Mouse (Mus musculus) ES-Bruce4 (cell line): ENCODE data around the gene Jmjd1c. TPM values are rescaled to one million over a fixed set of nuclear protein-coding genes. Genes with fewer than 3 reads are reported as not detected.

Source experiments
- H3K27ac ChIP-seq: 2 replicates; pipeline ENCODE4 v1.5.1; 2012; ENCODE audit warnings: low read length, inconsistent platforms; ENCODE audit not compliant: insufficient read depth
- H3K27me3 ChIP-seq: 2 replicates; pipeline ENCODE4 v1.6.1; 2012; ENCODE audit warnings: mild to moderate bottlenecking, low read length, inconsistent platforms; ENCODE audit not compliant: control insufficient read depth, poor library complexity, insufficient read depth, severe bottlenecking
- H3K36me3 ChIP-seq: 2 replicates; pipeline ENCODE4 v1.6.1; 2012; ENCODE audit warnings: inconsistent platforms, mild to moderate bottlenecking, low read length, moderate library complexity; ENCODE audit not compliant: control insufficient read depth, poor library complexity, insufficient read depth, severe bottlenecking
- H3K4me1 ChIP-seq: one replicate; pipeline ENCODE4 v1.8.1; 2011; ENCODE audit warnings: low read length; ENCODE audit not compliant: control insufficient read depth, insufficient read depth
- H3K4me3 ChIP-seq: 2 replicates; pipeline ENCODE4 v1.5.1; 2011; ENCODE audit warnings: low read depth, mild to moderate bottlenecking, low read length
- H3K9ac ChIP-seq: 2 replicates; pipeline ENCODE4 v1.6.1; 2012; ENCODE audit warnings: low read depth, mild to moderate bottlenecking, inconsistent platforms; ENCODE audit not compliant: poor library complexity, severe bottlenecking
- H3K9me3 ChIP-seq: replicated peaks from 2 replicates; pipeline ENCODE4 v1.6.1; 2012; ENCODE audit warnings: mild to moderate bottlenecking, low read length, inconsistent platforms; ENCODE audit not compliant: control insufficient read depth, poor library complexity, insufficient read depth, severe bottlenecking
- CTCF ChIP-seq: IDR thresholded peaks from one replicate; pipeline ENCODE4 v1.8.1; 2011; ENCODE audit warnings: low read depth, low read length
- EP300 ChIP-seq: IDR thresholded peaks from 2 replicates; pipeline ENCODE4 v1.6.1; 2011; ENCODE audit warnings: low read depth, low read length; ENCODE audit not compliant: insufficient read depth
- POLR2A ChIP-seq: IDR thresholded peaks from one replicate; pipeline ENCODE4 v1.8.1; 2011; ENCODE audit warnings: low read length; ENCODE audit not compliant: insufficient read depth
- polyA plus RNA-seq: library from polyadenylated mRNA; stranded (reverse); fragments of >200 nt; gene quantifications from 2 replicates; pipeline ENCODE4 v1.2.4, GENCODE M21; 2011; ENCODE audit warnings: low read depth; ENCODE audit not compliant: missing spikeins, insufficient read depth, insufficient read length

Jmjd1c gene
- polyA plus RNA-seq, 1 experiment = 141 TPM

DNA sequence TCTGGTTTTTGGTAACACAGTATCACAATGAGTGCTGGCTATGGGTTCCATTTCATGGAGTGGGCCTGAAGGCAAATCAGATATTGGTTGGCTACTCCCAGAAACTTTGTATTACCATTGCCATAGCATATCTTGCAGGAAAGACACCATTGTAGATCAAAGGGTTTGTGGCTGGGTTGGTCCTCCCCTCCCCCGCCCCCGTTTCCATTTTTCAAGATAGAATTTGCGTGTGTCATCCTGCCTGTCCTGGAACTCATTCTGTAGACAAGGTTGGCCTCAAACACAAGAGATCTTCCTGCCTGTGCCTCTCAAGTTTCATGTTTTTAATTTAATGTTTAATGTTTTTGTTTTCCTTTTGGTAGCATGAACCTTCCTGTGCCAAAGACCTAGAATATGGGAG, 98.1 kb downstream of the Jmjd1c start:
- no peak overlapping the region for H3K9ac ChIP-seq
- H3K27ac ChIP-seq = no peak overlapping the region
- TF ChIP-seq CTCF (no peak), POLR2A (no peak)
- H3K9me3 ChIP-seq = 0 out of 2 replicates have a peak, but pooled peaks cover 2% of the 10 kb centered on the region
- no peak overlapping the region for H3K4me3 ChIP-seq
- H3K27me3 ChIP-seq = no peaks in the 10 kb centered on the region
- H3K36me3 ChIP-seq = peaks cover 4% of the 10 kb centered on the region
- H3K4me1 ChIP-seq = no peaks in the 10 kb centered on the region

DNA sequence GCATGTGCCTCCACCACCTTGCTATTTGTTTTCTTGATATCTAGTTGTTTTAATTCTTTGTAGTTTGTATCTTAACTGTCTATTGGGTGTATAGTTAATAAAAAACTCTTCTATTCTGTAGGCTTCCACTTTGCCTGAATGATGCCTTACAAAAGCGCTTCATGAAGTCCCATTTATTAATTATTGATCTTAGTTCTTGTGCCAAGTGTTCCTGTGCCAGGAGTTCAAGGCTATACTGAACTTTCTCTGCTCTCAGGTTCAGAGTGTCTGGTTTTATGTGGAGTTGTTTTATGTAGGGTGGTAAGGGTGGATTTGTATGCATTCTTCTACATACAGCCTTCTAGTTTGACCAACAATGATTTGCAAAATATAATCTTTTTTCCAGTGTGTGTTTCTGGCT, 99.7 kb downstream of the Jmjd1c start:
- H3K9ac ChIP-seq = no peak overlapping the region
- H3K4me1 ChIP-seq = no peaks in the 10 kb centered on the region
- H3K27ac ChIP-seq = no peak overlapping the region
- peaks cover 4% of the 10 kb centered on the region for H3K36me3 ChIP-seq
- no peaks in the 10 kb centered on the region for H3K27me3 ChIP-seq
- TF ChIP-seq CTCF = no peak
- TF ChIP-seq EP300 = no peak
- no peak for TF ChIP-seq POLR2A
- H3K9me3 ChIP-seq = 0 out of 2 replicates have a peak, but pooled peaks cover 2% of the 10 kb centered on the region
- H3K4me3 ChIP-seq = no peak overlapping the region

DNA sequence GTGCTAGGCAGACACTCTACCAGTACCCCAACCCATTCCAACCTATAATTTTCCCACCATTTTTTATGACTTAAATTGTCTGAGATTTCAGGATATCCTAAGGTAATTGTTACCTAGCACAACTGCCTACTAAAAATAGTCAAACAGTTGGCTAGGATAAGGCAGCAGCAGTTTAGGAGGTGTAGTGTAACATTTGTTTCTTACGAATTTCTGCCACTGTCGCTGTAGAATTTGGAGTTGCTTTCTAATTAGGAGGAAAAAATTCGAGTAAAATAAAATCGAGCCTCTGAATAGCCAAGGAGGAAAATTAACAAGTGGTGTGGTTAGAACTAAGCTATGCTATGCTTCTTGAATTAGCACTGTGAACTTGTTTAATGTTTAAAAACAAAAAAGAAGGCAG, 101.3 kb downstream of the Jmjd1c start:
- H3K9ac ChIP-seq = no peak overlapping the region
- no peaks in the 10 kb centered on the region for H3K27me3 ChIP-seq
- H3K4me3 ChIP-seq = no peak overlapping the region
- H3K36me3 ChIP-seq = no peaks in the 10 kb centered on the region; the same call in none of the 2 replicates
- no peaks in the 10 kb centered on the region for H3K4me1 ChIP-seq
- no peak for TF ChIP-seq POLR2A
- TF ChIP-seq CTCF = no peak
- no peak for TF ChIP-seq EP300
- no peak overlapping the region for H3K27ac ChIP-seq
- no peaks in the 10 kb centered on the region for H3K9me3 ChIP-seq

DNA sequence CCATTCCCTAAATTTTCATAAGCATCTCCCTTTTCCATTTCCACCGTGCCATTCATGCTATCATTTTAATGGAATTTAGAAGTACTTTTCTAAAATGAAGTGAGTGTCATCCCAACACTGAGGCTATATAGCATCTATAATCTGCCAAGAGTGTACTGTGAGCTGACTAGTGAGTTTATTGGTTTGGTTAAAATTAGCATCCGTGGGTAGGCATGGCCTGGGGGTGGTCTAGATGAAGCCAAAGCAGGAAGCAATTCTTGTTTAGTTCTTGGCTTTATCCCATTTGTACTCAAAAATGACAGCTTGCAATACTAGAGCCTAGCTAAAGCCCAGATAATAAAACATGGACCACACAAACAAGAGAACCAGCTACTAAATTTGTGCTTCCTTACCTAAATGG, 101.9 kb downstream of the Jmjd1c start:
- no peak overlapping the region for H3K4me3 ChIP-seq
- no peak overlapping the region for H3K27ac ChIP-seq
- no peak for TF ChIP-seq EP300
- no peak for TF ChIP-seq CTCF
- TF ChIP-seq POLR2A = no peak
- H3K9me3 ChIP-seq = no peaks in the 10 kb centered on the region
- H3K27me3 ChIP-seq = no peaks in the 10 kb centered on the region
- H3K36me3 ChIP-seq = no peaks in the 10 kb centered on the region; the same call in none of the 2 replicates
- H3K9ac ChIP-seq = no peak overlapping the region
- H3K4me1 ChIP-seq = no peaks in the 10 kb centered on the region

DNA sequence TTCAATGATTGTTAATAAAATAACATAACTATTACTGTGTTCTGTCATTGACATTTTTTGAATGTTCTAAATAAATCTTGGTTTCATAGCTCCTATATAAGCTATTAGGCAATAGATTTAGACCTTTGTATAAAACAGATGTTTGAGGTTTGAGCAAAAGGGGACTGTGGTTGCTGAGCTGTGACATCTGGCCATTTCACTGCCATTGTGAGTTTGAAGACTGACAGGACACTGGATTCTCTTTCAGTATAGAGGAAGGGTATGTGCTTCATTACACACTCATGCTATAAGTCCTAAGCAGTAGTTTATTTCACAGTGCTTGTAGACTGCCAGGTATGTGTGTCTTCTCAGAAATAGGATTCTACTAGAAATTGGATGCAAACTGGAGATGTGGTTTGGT, 105.8 kb downstream of the Jmjd1c start:
- H3K4me1 ChIP-seq = no peaks in the 10 kb centered on the region
- H3K27ac ChIP-seq = no peak overlapping the region
- H3K9ac ChIP-seq = no peak overlapping the region
- TF ChIP-seq POLR2A (no peak), EP300 (no peak), CTCF (no peak)
- no peaks in the 10 kb centered on the region; the same call in none of the 2 replicates for H3K36me3 ChIP-seq
- H3K4me3 ChIP-seq = no peak overlapping the region
- H3K9me3 ChIP-seq = no peaks in the 10 kb centered on the region
- H3K27me3 ChIP-seq = no peaks in the 10 kb centered on the region

DNA sequence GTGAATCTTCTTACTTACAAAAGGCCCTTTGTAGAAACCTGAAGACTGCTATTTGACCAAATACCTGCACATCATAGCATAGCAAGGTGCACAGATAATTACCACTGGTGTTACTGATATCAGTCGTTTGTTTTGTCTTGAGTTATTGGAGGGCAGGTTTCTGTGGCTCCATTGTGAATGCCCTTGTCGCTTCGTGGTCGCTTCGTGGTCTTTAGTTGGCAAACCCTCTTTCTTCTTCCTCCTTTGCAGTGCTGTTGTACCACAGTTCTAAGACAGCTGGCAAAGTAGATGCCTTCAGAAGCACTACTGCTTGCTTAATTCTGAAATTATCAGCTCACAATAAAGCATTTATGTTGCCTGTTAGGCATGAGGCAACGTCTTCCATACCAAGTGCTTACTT, 106.5 kb downstream of the Jmjd1c start:
- Histone ChIP-seq H3K36me3 (no peaks in the 10 kb centered on the region; the same call in none of the 2 replicates), H3K9ac (no peak overlapping the region), H3K27ac (no peak overlapping the region), H3K9me3 (no peaks in the 10 kb centered on the region), H3K4me3 (no peak overlapping the region), H3K27me3 (no peaks in the 10 kb centered on the region), H3K4me1 (no peaks in the 10 kb centered on the region)
- TF ChIP-seq POLR2A (no peak), CTCF (no peak), EP300 (no peak)
